Mouse (Mus musculus): ENCODE results near the gene Add2. TPM values are rescaled to one million over a fixed set of nuclear protein-coding genes. Genes with fewer than 3 reads are reported as not detected.

The Add2 gene
- polyA plus RNA-seq, 1 experiment from 2014 or later = 132 TPM

- no peak for ATAC-seq
- Histone ChIP-seq H3K9ac (ENCODE audit: low read depth, low read length) (peak overlapping the region; percentile 13; the same call in 1 of the 2 replicates), H3K27me3 (replicated peaks; ENCODE audit: control insufficient read depth, insufficient read depth, low read length) (no peaks in the 10 kb centered on the region), H3K4me2 (ENCODE audit: low read length) (no peak overlapping the region), H3K27ac (ENCODE audit: low read depth, low read length) (peak overlapping the region; percentile 4; the same call in 1 of the 2 replicates), H3K4me1 (ENCODE audit: control insufficient read depth, insufficient read depth, low read depth, low read length) (peaks cover 6% of the 10 kb centered on the region), H3K9me3 (ENCODE audit: control insufficient read depth, low read length) (no peaks in the 10 kb centered on the region), H3K4me3 (ENCODE audit: low read length) (no peak overlapping the region), H3K36me3 (ENCODE audit: control insufficient read depth, insufficient read depth, low read length) (peaks cover 5% of the 10 kb centered on the region)
- WGBS = 54% methylated on average over 9 of the region's 9 CpGs
These were observed 58.5 kb downstream of the Add2 start for GRCm38 (mm10) chr6:86086851-86087571.

GRCm38 (mm10) chr6:86087813-86088212 lies 59.3 kb downstream of the Add2 start:
- Histone ChIP-seq H3K27me3 (replicated peaks; ENCODE audit: control insufficient read depth, insufficient read depth, low read length) (no peaks in the 10 kb centered on the region), H3K4me2 (ENCODE audit: low read length) (no peak overlapping the region), H3K9me3 (ENCODE audit: control insufficient read depth, low read length) (no peaks in the 10 kb centered on the region), H3K9ac (ENCODE audit: low read depth, low read length) (no peak overlapping the region), H3K36me3 (ENCODE audit: control insufficient read depth, insufficient read depth, low read length) (peaks cover 9% of the 10 kb centered on the region), H3K4me3 (ENCODE audit: low read length) (no peak overlapping the region), H3K4me1 (ENCODE audit: control insufficient read depth, insufficient read depth, low read depth, low read length) (peaks cover 6% of the 10 kb centered on the region), H3K27ac (ENCODE audit: low read depth, low read length) (no peak overlapping the region; the same call in 1 of the 2 replicates)
- 38% methylated on average over 3 of the region's 3 CpGs for WGBS
- no peak for ATAC-seq

GRCm38 (mm10) chr6:86094202-86094838 lies 65.8 kb downstream of the Add2 start:
- 77% methylated on average over 9 of the region's 10 CpGs for WGBS
- H3K36me3 ChIP-seq (ENCODE audit: control insufficient read depth, insufficient read depth, low read length) = peaks cover 4% of the 10 kb centered on the region; the same call in 1 of the 2 replicates

GRCm38 (mm10) chr6:86095518-86095917 lies 67.0 kb downstream of the Add2 start:
- Histone ChIP-seq H3K4me3 (ENCODE audit: low read length) (no peak overlapping the region), H3K9me3 (ENCODE audit: control insufficient read depth, low read length) (no peaks in the 10 kb centered on the region), H3K9ac (ENCODE audit: low read depth, low read length) (no peak overlapping the region), H3K4me1 (ENCODE audit: control insufficient read depth, insufficient read depth, low read depth, low read length) (no peaks in the 10 kb centered on the region; the same call in 1 of the 2 replicates), H3K27me3 (replicated peaks; ENCODE audit: control insufficient read depth, insufficient read depth, low read length) (no peaks in the 10 kb centered on the region), H3K4me2 (ENCODE audit: low read length) (no peak overlapping the region), H3K27ac (ENCODE audit: low read depth, low read length) (no peak overlapping the region), H3K36me3 (ENCODE audit: control insufficient read depth, insufficient read depth, low read length) (peaks cover 4% of the 10 kb centered on the region; the same call in 1 of the 2 replicates)
- no peak for ATAC-seq
- 90% methylated on average over 5 of the region's 5 CpGs for WGBS

More at GRCm38 (mm10) chr6:86094202-86094838, 65.8 kb downstream of the Add2 start:
- no peak for ATAC-seq
- Histone ChIP-seq H3K4me1 (ENCODE audit: control insufficient read depth, insufficient read depth, low read depth, low read length) (no peaks in the 10 kb centered on the region; the same call in 1 of the 2 replicates), H3K4me2 (ENCODE audit: low read length) (no peak overlapping the region), H3K4me3 (ENCODE audit: low read length) (no peak overlapping the region), H3K27me3 (replicated peaks; ENCODE audit: control insufficient read depth, insufficient read depth, low read length) (no peaks in the 10 kb centered on the region), H3K9me3 (ENCODE audit: control insufficient read depth, low read length) (no peaks in the 10 kb centered on the region), H3K9ac (ENCODE audit: low read depth, low read length) (no peak overlapping the region), H3K27ac (ENCODE audit: low read depth, low read length) (no peak overlapping the region)

GRCm38 (mm10) chr6:86096733-86097132 lies 68.3 kb downstream of the Add2 start:
- no peak overlapping the region for H3K4me2 ChIP-seq (ENCODE audit: low read length)
- ATAC-seq = no peak
- H3K27me3 ChIP-seq (replicated peaks; ENCODE audit: control insufficient read depth, insufficient read depth, low read length) = no peaks in the 10 kb centered on the region
- H3K9me3 ChIP-seq (ENCODE audit: control insufficient read depth, low read length) = no peaks in the 10 kb centered on the region
- H3K27ac ChIP-seq (ENCODE audit: low read depth, low read length) = no peak overlapping the region
- peaks cover 7% of the 10 kb centered on the region; the same call in 1 of the 2 replicates for H3K36me3 ChIP-seq (ENCODE audit: control insufficient read depth, insufficient read depth, low read length)
- 87% methylated on average over 10 of the region's 10 CpGs for WGBS
- H3K4me3 ChIP-seq (ENCODE audit: low read length) = no peak overlapping the region
- no peak overlapping the region for H3K9ac ChIP-seq (ENCODE audit: low read depth, low read length)
- no peaks in the 10 kb centered on the region; the same call in 1 of the 2 replicates for H3K4me1 ChIP-seq (ENCODE audit: control insufficient read depth, insufficient read depth, low read depth, low read length)

GRCm38 (mm10) chr6:86097155-86097554 lies 68.7 kb downstream of the Add2 start:
- H3K4me1 ChIP-seq (ENCODE audit: control insufficient read depth, insufficient read depth, low read depth, low read length) = no peaks in the 10 kb centered on the region; the same call in 1 of the 2 replicates
- WGBS = 77% methylated on average over 4 of the region's 4 CpGs
- ATAC-seq = no peak
- H3K36me3 ChIP-seq (ENCODE audit: control insufficient read depth, insufficient read depth, low read length) = peaks cover 11% of the 10 kb centered on the region; the same call in 1 of the 2 replicates
- H3K27ac ChIP-seq (ENCODE audit: low read depth, low read length) = no peak overlapping the region
- H3K9me3 ChIP-seq (ENCODE audit: control insufficient read depth, low read length) = no peaks in the 10 kb centered on the region
- no peaks in the 10 kb centered on the region for H3K27me3 ChIP-seq (replicated peaks; ENCODE audit: control insufficient read depth, insufficient read depth, low read length)
- no peak overlapping the region for H3K4me3 ChIP-seq (ENCODE audit: low read length)
- no peak overlapping the region for H3K4me2 ChIP-seq (ENCODE audit: low read length)
- H3K9ac ChIP-seq (ENCODE audit: low read depth, low read length) = no peak overlapping the region

- no peak overlapping the region for H3K4me3 ChIP-seq (ENCODE audit: low read length)
These were observed 70.5 kb downstream of the Add2 start for GRCm38 (mm10) chr6:86099003-86099402.

GRCm38 (mm10) chr6:86101451-86101850 lies 73.0 kb downstream of the Add2 start:
- Histone ChIP-seq H3K27me3 (replicated peaks; ENCODE audit: control insufficient read depth, insufficient read depth, low read length) (no peaks in the 10 kb centered on the region), H3K4me2 (ENCODE audit: low read length) (no peak overlapping the region), H3K9me3 (ENCODE audit: control insufficient read depth, low read length) (no peaks in the 10 kb centered on the region), H3K27ac (ENCODE audit: low read depth, low read length) (no peak overlapping the region), H3K36me3 (ENCODE audit: control insufficient read depth, insufficient read depth, low read length) (peaks cover 21% of the 10 kb centered on the region), H3K4me1 (ENCODE audit: control insufficient read depth, insufficient read depth, low read depth, low read length) (peaks cover 5% of the 10 kb centered on the region), H3K9ac (ENCODE audit: low read depth, low read length) (no peak overlapping the region), H3K4me3 (ENCODE audit: low read length) (no peak overlapping the region)
- ATAC-seq = no peak
- WGBS = 69% methylated on average over 5 of the region's 5 CpGs

More at GRCm38 (mm10) chr6:86099003-86099402, 70.5 kb downstream of the Add2 start:
- Histone ChIP-seq H3K27ac (ENCODE audit: low read depth, low read length) (no peak overlapping the region), H3K9me3 (ENCODE audit: control insufficient read depth, low read length) (no peaks in the 10 kb centered on the region), H3K9ac (ENCODE audit: low read depth, low read length) (no peak overlapping the region), H3K4me1 (ENCODE audit: control insufficient read depth, insufficient read depth, low read depth, low read length) (peaks cover 5% of the 10 kb centered on the region), H3K4me2 (ENCODE audit: low read length) (no peak overlapping the region), H3K36me3 (ENCODE audit: control insufficient read depth, insufficient read depth, low read length) (peaks cover 10% of the 10 kb centered on the region), H3K27me3 (replicated peaks; ENCODE audit: control insufficient read depth, insufficient read depth, low read length) (no peaks in the 10 kb centered on the region)
- no peak for ATAC-seq
- 73% methylated on average over 4 of the region's 4 CpGs for WGBS

- no peak overlapping the region for H3K9ac ChIP-seq (ENCODE audit: low read depth, low read length)
- H3K9me3 ChIP-seq (ENCODE audit: control insufficient read depth, low read length) = no peaks in the 10 kb centered on the region
- 77% methylated on average over 5 of the region's 5 CpGs for WGBS
- H3K27ac ChIP-seq (ENCODE audit: low read depth, low read length) = peak overlapping the region; percentile 66
- H3K27me3 ChIP-seq (replicated peaks; ENCODE audit: control insufficient read depth, insufficient read depth, low read length) = no peaks in the 10 kb centered on the region
- peaks cover 5% of the 10 kb centered on the region for H3K4me1 ChIP-seq (ENCODE audit: control insufficient read depth, insufficient read depth, low read depth, low read length)
- peak; percentile 81 for ATAC-seq
- H3K36me3 ChIP-seq (ENCODE audit: control insufficient read depth, insufficient read depth, low read length) = peaks cover 28% of the 10 kb centered on the region
- H3K4me2 ChIP-seq (ENCODE audit: low read length) = no peak overlapping the region
- H3K4me3 ChIP-seq (ENCODE audit: low read length) = no peak overlapping the region
These were observed 74.4 kb downstream of the Add2 start for GRCm38 (mm10) chr6:86102874-86103273.
